Mouse (Mus musculus): ENCODE data around the gene Gm9945. TPM values are rescaled to one million over a fixed set of nuclear protein-coding genes. Genes with fewer than 3 reads are reported as not detected.
A peak's percentile ranks its signal among the peaks of the same experiment; 100 is the strongest.

Gm9945 gene
- total RNA-seq (2015; ENCODE audit: low replicate concordance) (2.3 and 2.5 TPM in 2 replicates), total RNA-seq (2017; ENCODE audit: low replicate concordance) (5.2 and 6.7 TPM in 2 replicates)

- peak; percentile 66 for ATAC-seq (replicated peaks; ENCODE audit: low FRiP score, poor library complexity, severe bottlenecking)
Measured at GRCm38 (mm10) chr11:53479783-53480301, at the start of gene Gm9945, which contains the start of gene Sowaha. TSS of gene Gm9945 (plus strand) at chr11:53480166. TSS of gene Sowaha (minus strand) at chr11:53480274.

GRCm38 (mm10) chr11:53430300-53430669, 49.7 kb upstream of the Gm9945 start:
- ATAC-seq (replicated peaks; ENCODE audit: low FRiP score, poor library complexity, severe bottlenecking): peak; percentile 55

- ATAC-seq (replicated peaks; ENCODE audit: low FRiP score, poor library complexity, severe bottlenecking): peak; percentile 89
Measured at GRCm38 (mm10) chr11:53430670-53431346, 49.2 kb upstream of the Gm9945 start, which contains the start of the genes Uqcrq and Gdf9. TSS of gene Uqcrq (minus strand) at chr11:53430831. TSS of gene Gdf9 (plus strand) at chr11:53431023.

- ATAC-seq (replicated peaks; ENCODE audit: low FRiP score, poor library complexity, severe bottlenecking): peak; percentile 11
Measured at GRCm38 (mm10) chr11:53431347-53432056, 48.5 kb upstream of the Gm9945 start.

- no peak for ATAC-seq (replicated peaks; ENCODE audit: low FRiP score, poor library complexity, severe bottlenecking)
Measured at GRCm38 (mm10) chr11:53433057-53433456, 46.9 kb upstream of the Gm9945 start.

GRCm38 (mm10) chr11:53435504-53435903, 44.5 kb upstream of the Gm9945 start:
- ATAC-seq (replicated peaks; ENCODE audit: low FRiP score, poor library complexity, severe bottlenecking): no peak

- ATAC-seq (replicated peaks; ENCODE audit: low FRiP score, poor library complexity, severe bottlenecking): no peak
Measured at GRCm38 (mm10) chr11:53436338-53436737, 43.6 kb upstream of the Gm9945 start.

- ATAC-seq (replicated peaks; ENCODE audit: low FRiP score, poor library complexity, severe bottlenecking): no peak
Measured at GRCm38 (mm10) chr11:53441921-53442320, 38.0 kb upstream of the Gm9945 start.

GRCm38 (mm10) chr11:53443861-53444260, 36.1 kb upstream of the Gm9945 start:
- no peak for ATAC-seq (replicated peaks; ENCODE audit: low FRiP score, poor library complexity, severe bottlenecking)

- no peak for ATAC-seq (replicated peaks; ENCODE audit: low FRiP score, poor library complexity, severe bottlenecking)
Measured at GRCm38 (mm10) chr11:53445562-53445961, 34.4 kb upstream of the Gm9945 start.

- ATAC-seq (replicated peaks; ENCODE audit: low FRiP score, poor library complexity, severe bottlenecking): no peak
Measured at GRCm38 (mm10) chr11:53446183-53446582, 33.8 kb upstream of the Gm9945 start.

- no peak for ATAC-seq (replicated peaks; ENCODE audit: low FRiP score, poor library complexity, severe bottlenecking)
Measured at GRCm38 (mm10) chr11:53447996-53448395, 32.0 kb upstream of the Gm9945 start.

- ATAC-seq (replicated peaks; ENCODE audit: low FRiP score, poor library complexity, severe bottlenecking): no peak
Measured at GRCm38 (mm10) chr11:53448529-53448928, 31.4 kb upstream of the Gm9945 start.

GRCm38 (mm10) chr11:53450070-53450705, 29.8 kb upstream of the Gm9945 start:
- no peak for ATAC-seq (replicated peaks; ENCODE audit: low FRiP score, poor library complexity, severe bottlenecking)

- ATAC-seq (replicated peaks; ENCODE audit: low FRiP score, poor library complexity, severe bottlenecking): no peak
Measured at GRCm38 (mm10) chr11:53451361-53451760, 28.6 kb upstream of the Gm9945 start.

- no peak for ATAC-seq (replicated peaks; ENCODE audit: low FRiP score, poor library complexity, severe bottlenecking)
Measured at GRCm38 (mm10) chr11:53452396-53452795, 27.6 kb upstream of the Gm9945 start.

GRCm38 (mm10) chr11:53453031-53453430, 26.9 kb upstream of the Gm9945 start:
- ATAC-seq (replicated peaks; ENCODE audit: low FRiP score, poor library complexity, severe bottlenecking): no peak

- no peak for ATAC-seq (replicated peaks; ENCODE audit: low FRiP score, poor library complexity, severe bottlenecking)
Measured at GRCm38 (mm10) chr11:53456474-53457371, 23.2 kb upstream of the Gm9945 start, which contains the start of the genes Gm10447 and Shroom1. TSS of gene Gm10447 (minus strand) at chr11:53457110. TSS of gene Shroom1 (plus strand) at chr11:53457205.

GRCm38 (mm10) chr11:53457372-53457954, 22.5 kb upstream of the Gm9945 start:
- ATAC-seq (replicated peaks; ENCODE audit: low FRiP score, poor library complexity, severe bottlenecking): no peak; the same call in 1 of the 2 replicates

Measured in erythroblast, adult 5-6 weeks (primary cell).